Mouse (Mus musculus) erythroblast, embryonic 14.5 days (primary cell): ENCODE measurements around the gene Rnps1. TPM values are rescaled to one million over a fixed set of nuclear protein-coding genes. Genes with fewer than 3 reads are reported as not detected.
"Not testable (repeated sequence)": the region's sequence is repeated elsewhere in the genome, so short reads cannot be mapped to it uniquely, and the experiment has no call there.

Experiments used
- H3K27me3 ChIP-seq: 2 replicates; pipeline ENCODE4 v1.6.1; 2012; ENCODE audit warnings: inconsistent platforms; ENCODE audit not compliant: control insufficient read depth
- H3K36me3 ChIP-seq: 2 replicates; pipeline ENCODE4 v1.6.1; 2012; ENCODE audit warnings: mild to moderate bottlenecking, inconsistent platforms; ENCODE audit not compliant: control insufficient read depth
- H3K4me1 ChIP-seq: 2 replicates; pipeline ENCODE4 v1.6.1; 2012; ENCODE audit warnings: inconsistent platforms; ENCODE audit not compliant: control insufficient read depth
- H3K4me3 ChIP-seq: replicated peaks from 2 replicates; pipeline ENCODE3; 2012; ENCODE audit warnings: moderate library complexity, mild to moderate bottlenecking, inconsistent platforms
- H3K9me3 ChIP-seq: 2 replicates; pipeline ENCODE4 v1.6.1; 2012; ENCODE audit warnings: low read length, inconsistent platforms, mixed read lengths; ENCODE audit not compliant: control insufficient read depth
- GATA1 ChIP-seq: IDR thresholded peaks from 2 replicates; pipeline ENCODE4 v1.6.1; 2012; ENCODE audit warnings: low read length, inconsistent platforms, mixed read lengths
- TAL1 ChIP-seq: IDR thresholded peaks from 3 replicates; pipeline ENCODE4 v1.6.1; 2012; ENCODE audit warnings: low read length, inconsistent platforms, mixed read lengths
- polyA plus RNA-seq: library from polyadenylated mRNA; stranded (reverse); fragments of >175 nt; gene quantifications from 2 replicates; pipeline ENCODE4 v1.2.3, GENCODE M21; 2012

Gene Rnps1
- polyA plus RNA-seq, 1 experiment: 18.1 TPM

DNA sequence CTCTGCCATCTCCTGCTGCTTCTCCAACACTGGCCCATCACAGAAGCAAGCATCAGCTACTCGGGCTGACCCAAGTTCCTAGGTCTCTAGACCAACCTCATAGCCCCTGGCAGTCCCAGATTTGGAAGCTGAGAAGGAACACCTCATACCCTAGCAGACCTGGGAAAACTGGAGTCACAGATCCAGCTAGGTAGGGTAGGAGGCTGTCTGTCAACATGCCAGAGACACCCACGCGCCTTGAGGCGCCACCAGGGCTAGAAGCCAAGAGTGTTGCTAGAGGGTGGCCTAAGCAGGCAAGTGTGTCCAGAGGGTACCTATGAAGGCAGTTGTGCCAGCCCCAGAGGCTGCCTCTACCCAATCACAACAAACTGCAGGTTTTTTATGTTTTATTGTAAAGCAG is 29.0 kb downstream of the Rnps1 start:
- Histone ChIP-seq H3K9me3 (no peaks in the 10 kb centered on the region), H3K27me3 (no peaks in the 10 kb centered on the region; the same call in 1 of the 2 replicates), H3K36me3 (peaks cover 100% of the 10 kb centered on the region), H3K4me3 (no peak overlapping the region), H3K4me1 (no peaks in the 10 kb centered on the region; the same call in 1 of the 2 replicates)
- TF ChIP-seq TAL1: no peak
- no peak for TF ChIP-seq GATA1

DNA sequence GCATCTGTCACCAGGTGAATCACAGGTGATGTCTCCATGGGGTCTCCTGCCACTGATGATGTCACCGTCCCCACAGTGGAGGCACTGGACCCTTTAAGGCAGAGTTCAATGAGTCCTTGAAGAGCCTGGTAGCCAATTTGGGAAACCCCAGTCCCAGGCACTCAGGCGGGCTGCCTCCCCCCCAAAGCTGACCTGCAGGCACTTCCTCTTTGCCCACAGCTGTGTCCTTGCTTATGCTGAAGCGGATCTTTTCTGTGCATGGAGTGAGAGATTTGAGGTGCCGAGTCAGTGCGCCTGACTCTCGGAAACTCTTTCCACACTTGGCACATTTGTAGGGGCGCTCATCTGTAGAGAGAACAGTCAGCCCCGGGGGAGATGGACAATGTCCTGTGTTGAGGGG is 32.2 kb downstream of the Rnps1 start:
- Histone ChIP-seq H3K4me1 (peaks cover 23% of the 10 kb centered on the region), H3K9me3 (no peaks in the 10 kb centered on the region), H3K4me3 (no peak overlapping the region), H3K27me3 (no peaks in the 10 kb centered on the region; the same call in 1 of the 2 replicates), H3K36me3 (peaks cover 100% of the 10 kb centered on the region)
- no peak for TF ChIP-seq TAL1
- TF ChIP-seq GATA1: no peak

DNA sequence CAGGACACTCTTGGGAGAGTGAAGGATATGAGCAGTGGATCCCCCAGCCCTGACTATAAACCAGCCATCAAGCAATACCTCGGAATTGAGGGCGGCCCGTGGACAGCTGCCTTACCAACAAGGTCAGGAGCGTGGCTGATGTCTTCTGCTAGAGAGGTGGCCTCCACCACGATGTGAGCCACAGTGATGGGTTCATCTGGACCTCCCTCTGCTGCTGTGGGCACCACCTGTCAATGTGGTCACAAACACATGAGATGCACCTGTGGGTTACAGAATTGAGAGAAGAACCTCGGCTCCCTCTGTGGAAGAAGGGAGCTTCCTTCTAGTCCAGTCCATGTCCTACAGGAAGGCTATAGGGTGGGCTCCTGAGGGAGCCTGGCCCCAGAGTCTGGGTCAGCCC is 35.1 kb downstream of the Rnps1 start:
- Histone ChIP-seq H3K4me1 (peaks cover 49% of the 10 kb centered on the region), H3K4me3 (no peak overlapping the region), H3K9me3 (no peaks in the 10 kb centered on the region), H3K36me3 (peaks cover 88% of the 10 kb centered on the region), H3K27me3 (no peaks in the 10 kb centered on the region; the same call in 1 of the 2 replicates)
- no peak for TF ChIP-seq GATA1
- no peak for TF ChIP-seq TAL1

DNA sequence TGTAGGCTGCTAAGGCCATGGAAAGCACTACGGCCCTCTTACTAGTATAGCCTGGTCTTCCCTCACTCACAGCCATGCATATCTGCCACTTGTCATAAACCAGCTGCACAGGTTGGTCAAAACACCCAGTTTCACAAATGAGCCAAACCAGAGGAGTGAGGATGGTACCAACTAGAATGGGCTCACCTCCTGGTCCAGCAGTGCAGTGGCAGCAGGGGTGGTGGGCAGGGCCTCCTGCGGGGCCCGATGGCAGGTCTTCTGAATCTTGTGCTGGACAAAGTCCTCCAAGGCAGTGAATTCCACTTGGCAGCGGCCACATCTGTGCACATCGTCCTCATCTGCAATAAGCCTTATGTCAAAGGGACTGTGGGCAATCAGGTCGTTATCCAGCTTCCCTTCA is 36.9 kb downstream of the Rnps1 start:
- peaks cover 76% of the 10 kb centered on the region for H3K36me3 ChIP-seq
- H3K4me3 ChIP-seq: no peak overlapping the region
- no peak for TF ChIP-seq TAL1
- no peaks in the 10 kb centered on the region; the same call in 1 of the 2 replicates for H3K27me3 ChIP-seq
- H3K9me3 ChIP-seq: no peaks in the 10 kb centered on the region
- H3K4me1 ChIP-seq: peaks cover 53% of the 10 kb centered on the region

DNA sequence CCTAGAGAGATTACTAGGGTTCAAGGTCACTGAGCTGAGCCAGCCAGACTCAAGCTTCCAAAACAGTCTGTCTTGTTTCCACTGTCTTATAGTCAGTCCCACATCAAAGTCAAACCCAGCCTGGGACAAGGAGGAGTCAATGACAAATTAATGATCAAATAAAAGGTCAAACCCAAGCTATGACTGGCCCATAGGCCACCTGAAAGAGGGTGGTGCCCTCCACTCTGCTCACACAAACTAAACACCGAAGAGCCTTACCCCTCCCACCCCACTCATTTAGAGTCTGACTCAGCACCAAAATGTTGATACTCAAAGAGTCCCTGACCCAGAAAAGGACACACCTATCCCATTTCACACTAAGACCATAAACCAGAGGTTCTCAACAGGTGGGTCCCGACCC is 39.0 kb downstream of the Rnps1 start:
- H3K36me3 ChIP-seq: peaks cover 74% of the 10 kb centered on the region
- H3K9me3 ChIP-seq: no peaks in the 10 kb centered on the region
- H3K27me3 ChIP-seq: no peaks in the 10 kb centered on the region
- peaks cover 62% of the 10 kb centered on the region for H3K4me1 ChIP-seq
- TF ChIP-seq GATA1 (no peak), TAL1 (no peak)
- peak overlapping the region; percentile 78 for H3K4me3 ChIP-seq

DNA sequence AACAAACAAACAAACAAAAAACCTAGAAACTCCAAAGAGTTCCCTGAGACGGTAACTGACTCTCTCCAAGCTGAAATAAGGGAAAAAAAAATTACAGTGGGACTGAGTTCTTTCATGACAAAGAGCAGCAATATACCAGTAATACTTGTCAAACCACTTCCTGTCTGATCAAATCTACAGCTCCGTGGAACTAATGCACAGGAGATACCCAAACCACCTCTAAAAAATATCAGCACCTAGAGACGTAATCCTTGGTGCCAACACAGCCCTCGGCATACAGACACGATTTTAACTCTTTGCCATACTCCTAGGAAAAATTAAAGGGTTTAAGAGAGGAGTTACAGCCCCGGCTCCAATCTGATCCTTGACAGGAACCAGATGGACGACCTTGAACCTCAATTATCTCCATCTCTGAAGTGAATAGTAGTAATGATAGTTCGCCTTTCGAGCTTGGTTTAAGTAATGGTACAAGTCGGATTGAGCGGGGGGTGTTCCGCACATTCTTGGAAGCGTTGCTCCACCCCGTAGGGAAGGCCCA is 39.9 kb downstream of the Rnps1 start:
- no peaks in the 10 kb centered on the region for H3K9me3 ChIP-seq
- no peaks in the 10 kb centered on the region for H3K27me3 ChIP-seq
- TF ChIP-seq TAL1 (no peak), GATA1 (no peak)
- peaks cover 70% of the 10 kb centered on the region for H3K36me3 ChIP-seq
- H3K4me3 ChIP-seq: peak overlapping the region; percentile 78
- H3K4me1 ChIP-seq: peaks cover 59% of the 10 kb centered on the region

DNA sequence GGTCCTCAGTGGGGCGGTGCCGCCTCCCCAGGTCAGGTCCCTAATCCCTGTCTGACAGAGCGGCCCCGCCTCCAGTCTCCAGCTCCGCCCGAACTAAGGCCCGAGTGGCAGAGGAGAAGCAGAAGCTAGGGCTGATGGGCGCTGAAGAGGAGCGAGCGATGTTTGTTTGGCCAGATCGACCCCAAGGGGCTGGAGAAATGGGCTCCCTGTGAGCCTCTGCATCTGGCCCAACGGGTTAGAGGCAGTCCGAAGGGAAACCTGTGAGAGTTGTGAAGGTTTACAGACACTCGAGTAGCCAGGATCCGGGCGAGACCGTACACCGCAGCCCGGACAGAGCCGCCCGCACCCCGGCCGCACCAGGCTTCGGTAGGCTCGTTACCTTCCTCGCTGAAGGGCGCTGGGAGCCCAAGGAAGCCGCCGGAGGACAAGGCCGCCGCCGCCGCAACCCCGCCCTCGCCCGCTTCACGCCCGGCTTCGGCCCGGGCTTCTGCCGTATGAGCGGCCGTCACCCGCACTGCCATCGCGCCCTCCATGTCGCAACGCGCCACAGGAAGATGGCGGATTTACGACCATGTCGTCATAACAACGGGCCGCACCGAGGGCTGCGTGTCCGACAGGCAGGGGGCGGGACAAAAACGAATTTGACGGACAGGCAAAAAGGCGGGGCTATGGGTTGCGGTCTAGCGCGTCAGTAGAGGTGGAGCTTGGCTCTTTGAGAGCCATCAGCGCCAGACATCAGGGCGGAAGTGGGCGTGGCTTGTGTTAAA is 40.6 kb downstream of the Rnps1 start:
- Histone ChIP-seq H3K27me3 (no peaks in the 10 kb centered on the region), H3K4me1 (peaks cover 54% of the 10 kb centered on the region), H3K36me3 (peaks cover 65% of the 10 kb centered on the region), H3K9me3 (no peaks in the 10 kb centered on the region), H3K4me3 (peak overlapping the region; percentile 78)
- TF ChIP-seq TAL1 (peak; percentile 61), GATA1 (no peak; the same call in 1 of the 2 replicates)

DNA sequence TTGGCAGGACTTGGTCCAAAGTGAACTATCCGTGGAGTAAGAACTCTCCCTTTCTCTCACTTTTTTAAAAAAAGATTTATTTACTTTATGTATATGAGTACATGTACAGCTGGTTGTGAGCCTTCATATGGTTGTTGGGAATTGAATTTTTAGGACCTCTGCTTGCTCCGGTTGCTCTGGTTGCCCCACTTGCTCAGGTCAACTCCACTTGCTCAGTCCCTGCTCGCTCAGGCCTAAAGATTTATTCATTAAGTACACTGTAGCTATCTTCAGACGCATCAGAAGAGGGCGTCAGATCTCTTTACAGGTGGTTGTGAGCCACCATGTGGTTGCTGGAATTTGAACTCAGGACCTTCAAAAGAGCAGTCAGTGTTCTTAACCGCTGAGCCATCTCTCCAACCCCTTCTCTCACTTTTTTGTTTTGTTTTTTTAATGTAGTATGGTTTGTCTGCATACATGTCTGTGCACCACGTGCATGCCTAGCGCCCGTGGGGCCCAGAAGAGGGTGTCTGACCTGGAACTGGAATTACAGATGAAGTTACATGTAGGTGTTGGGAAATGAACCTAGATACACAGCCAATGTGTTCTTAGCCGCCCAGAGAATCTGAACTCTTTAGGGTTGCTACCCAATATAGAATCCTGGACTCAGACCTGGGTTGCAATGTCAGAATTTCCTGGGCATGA is 41.3 kb downstream of the Rnps1 start:
- H3K9me3 ChIP-seq, H3K27me3 ChIP-seq: not testable (repeated sequence)
- peaks cover 58% of the 10 kb centered on the region for H3K36me3 ChIP-seq
- H3K4me1 ChIP-seq: peaks cover 52% of the 10 kb centered on the region
- peak overlapping the region; percentile 78 for H3K4me3 ChIP-seq

DNA sequence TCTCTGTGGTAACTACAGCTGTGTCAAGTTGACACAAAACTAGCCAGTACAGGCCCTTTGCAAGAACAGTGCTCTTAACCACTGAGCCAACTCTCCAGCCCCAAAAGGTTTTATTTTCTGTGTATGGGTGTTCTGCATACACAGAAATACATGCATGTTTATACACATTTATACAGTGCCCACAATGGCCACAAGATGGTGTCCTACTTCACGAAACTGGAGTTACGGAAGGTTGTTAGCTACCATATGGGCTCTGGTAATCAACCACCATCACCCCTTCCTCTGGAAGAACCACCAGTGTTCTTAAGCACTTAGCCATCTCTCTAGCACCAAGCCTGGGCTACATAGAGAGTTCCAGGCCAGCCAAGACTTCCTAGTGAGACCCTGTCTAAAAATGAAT is 47.2 kb downstream of the Rnps1 start:
- H3K9me3 ChIP-seq: no peaks in the 10 kb centered on the region
- H3K36me3 ChIP-seq: peaks cover 48% of the 10 kb centered on the region
- TF ChIP-seq GATA1: no peak
- no peak for TF ChIP-seq TAL1
- H3K4me1 ChIP-seq: peaks cover 28% of the 10 kb centered on the region
- H3K27me3 ChIP-seq: no peaks in the 10 kb centered on the region
- H3K4me3 ChIP-seq: no peak overlapping the region
